Mouse (Mus musculus): ENCODE results near the gene Mtmr3.

Gene Mtmr3

DNA sequence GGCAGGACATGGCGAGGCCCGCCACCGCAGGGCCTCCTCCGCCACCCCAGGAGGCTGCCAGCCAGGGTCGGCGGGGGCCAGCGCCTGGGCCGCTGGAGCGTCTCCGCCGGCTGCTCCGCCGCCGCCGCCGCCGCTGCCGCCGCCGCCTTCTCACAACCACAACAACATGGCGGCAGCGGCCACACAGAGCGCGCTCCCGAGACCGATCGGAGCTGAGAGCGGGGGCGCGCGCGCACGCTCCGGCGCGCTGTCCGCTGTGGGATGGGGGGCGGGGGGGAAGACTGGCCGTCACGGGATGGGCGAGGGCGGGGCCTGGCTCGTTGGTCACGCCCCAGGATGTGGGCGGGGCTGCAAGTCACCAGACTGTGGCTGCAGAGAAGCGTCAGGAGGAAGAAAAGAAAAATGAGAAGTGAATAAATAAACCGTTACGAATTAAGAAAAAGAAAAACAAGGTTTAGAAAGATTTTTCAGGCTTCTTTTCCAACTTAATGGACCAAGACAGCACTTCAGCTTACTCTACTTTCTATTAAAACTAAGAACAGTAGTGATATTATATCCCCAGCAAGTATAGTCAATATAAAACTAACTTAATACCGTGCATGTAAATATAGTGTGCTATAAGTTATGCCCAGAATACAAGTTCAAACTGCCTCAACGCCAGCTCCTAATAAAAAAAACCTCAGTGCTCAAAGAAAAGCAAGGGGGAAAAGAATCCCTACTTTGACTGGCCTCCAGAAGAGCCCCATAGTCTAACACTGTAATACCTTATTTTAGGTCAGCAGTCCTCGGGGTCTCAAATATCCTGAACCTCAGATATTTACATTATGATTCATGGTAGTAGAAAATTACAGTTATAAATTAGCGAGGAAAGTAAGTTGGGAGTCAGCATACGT lies at the start of gene Mtmr3:
Mtmr3 (minus strand) TSS at position 256 of the 893 bp plus-strand sequence.
- peak; percentile 99 for DNase-seq (ENCODE audit: low spot score)

DNA sequence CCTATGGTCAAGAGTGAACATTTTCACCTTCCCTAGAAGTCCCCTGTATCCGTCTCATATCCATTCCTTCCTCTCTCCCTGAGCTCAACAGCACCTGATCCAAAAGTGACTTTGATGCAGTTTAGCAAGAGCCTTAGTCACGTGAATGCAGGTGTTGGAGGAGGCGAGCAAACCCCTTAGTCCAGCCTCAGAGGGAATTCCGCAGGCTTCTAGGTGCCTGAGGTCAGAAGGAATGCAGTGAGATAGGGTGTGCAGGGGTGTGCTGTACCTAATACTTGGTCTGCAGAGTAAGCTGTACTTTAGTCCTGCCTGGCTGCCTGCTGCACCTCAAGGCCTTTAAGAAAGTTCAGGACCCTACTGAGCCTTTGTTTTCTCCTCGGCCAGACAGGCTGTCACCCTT lies 49.1 kb upstream of the Mtmr3 start:
- DNase-seq (ENCODE audit: low spot score): no peak

DNA sequence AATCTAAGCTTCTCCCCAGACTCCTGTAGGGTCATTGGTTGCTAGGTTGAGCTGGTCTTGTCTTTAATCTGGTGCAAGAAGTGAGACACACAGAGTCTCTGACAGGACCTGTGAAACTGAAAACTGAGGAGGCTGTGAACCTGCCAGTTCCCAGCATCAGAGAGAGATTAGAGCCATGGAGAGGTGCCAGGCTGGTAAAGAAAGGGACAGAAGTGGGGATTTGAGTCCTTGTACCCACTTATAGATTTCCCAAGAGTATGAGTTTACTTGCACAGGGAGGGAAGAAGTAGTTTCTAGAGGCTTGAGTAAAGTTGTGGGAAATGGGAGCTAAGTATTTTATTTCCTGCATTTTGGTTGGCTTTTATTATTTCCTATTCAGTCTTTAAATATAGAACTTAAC lies 46.5 kb upstream of the Mtmr3 start:
- no peak for DNase-seq (ENCODE audit: low spot score)

DNA sequence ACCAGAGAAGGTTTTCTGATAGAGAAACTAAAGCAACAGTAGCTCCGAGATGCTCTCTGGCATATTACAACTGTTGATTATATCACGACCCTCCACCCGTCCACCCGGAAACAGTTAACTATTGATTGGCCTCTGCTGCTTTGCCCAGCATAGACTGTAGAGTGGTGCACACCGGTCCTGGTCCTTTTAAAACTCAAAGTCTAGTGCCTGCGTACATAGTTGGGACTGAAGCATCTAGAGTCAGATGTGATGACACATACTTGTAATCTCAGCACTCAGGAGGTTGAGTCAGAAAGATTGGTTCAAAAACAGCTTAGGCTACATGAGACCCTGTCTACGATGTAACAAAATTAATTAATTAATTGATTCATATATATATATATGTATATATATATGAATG lies 43.6 kb upstream of the Mtmr3 start:
- no peak for DNase-seq (ENCODE audit: low spot score)

DNA sequence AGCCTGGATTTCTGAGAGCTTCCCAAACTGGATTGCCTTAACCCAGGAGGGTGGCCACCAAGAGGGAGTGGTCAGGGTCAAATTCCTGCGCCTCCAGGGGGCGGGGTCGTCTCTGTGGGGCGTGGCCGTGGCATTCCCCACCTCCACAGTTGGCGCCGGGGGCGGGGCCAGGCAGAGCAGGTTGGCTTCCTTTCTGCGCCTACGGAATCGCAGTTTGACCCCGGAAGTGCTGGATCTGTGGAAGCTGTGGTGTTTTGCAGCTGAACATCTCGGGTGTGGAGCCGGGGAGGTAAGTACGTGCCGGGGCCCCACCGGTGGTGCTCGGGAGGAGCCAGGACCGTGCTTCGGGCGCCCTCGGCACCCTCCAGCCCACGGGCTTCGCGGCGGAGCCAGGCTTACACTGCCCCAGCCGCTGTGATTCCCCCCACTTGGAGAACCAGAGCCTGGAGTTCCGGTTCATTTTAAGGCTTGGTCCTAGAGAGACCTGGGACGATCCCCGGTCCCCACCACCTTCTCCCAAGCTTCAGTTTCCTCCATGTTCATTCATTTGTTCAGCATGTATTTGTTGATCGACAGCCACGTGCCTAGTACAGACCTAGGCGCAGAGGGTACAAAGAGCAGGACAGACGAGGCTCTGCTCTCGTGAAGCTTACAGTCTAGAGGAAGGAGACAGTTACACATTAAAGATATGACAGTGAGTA lies 43.0 kb upstream of the Mtmr3 start, which contains the start of gene Ascc2:
Ascc2 (plus strand) TSS at position 214 of the 701 bp plus-strand sequence.
- DNase-seq (ENCODE audit: low spot score): peak; percentile 99

DNA sequence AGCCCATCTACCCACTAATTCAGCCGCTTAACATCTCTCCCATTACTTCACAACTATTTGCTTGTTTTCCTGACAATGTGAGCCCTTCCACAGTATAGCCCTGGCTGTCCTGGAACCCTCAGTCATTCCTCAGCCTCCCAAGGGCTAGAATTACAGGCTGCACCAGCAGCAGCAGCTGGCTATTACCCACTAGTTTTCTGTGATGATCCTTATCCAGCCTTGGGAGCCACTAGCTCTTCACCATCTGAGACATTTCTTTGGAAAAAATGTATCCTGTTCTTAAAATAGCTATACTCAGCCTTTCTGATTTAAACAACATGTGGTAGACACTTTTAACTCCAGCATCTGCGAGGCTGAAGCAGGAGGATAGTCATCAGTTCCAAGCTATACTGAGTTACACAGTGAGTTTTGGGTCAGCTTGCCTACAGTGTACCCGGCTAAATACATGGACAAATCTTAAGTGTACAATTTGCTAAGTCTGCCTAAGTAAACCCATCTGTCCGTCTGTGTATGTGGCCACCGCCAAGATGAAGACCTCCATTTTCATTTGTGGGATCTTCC lies 42.2 kb upstream of the Mtmr3 start:
- no peak for DNase-seq (ENCODE audit: low spot score)

DNA sequence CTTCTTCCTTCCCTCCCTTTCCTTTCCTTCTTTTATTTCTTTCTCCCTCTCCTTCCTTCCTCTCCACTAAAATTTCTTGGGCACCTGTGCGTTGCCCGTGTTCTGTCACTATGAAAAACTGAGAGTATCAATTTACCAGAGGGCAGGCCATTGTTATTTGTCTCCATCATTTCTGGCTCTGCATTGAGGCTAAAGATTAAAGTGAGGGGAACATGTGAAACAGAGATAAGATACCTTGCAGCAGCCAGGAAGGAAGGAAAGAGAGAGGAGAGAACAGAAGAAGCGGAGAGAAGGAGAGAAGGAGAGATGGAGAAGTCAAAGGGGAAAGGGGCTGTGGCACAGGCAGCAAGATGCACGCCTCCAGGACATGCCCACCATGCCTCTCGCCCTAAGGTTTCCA lies 39.7 kb upstream of the Mtmr3 start:
- DNase-seq (ENCODE audit: low spot score): no peak

DNA sequence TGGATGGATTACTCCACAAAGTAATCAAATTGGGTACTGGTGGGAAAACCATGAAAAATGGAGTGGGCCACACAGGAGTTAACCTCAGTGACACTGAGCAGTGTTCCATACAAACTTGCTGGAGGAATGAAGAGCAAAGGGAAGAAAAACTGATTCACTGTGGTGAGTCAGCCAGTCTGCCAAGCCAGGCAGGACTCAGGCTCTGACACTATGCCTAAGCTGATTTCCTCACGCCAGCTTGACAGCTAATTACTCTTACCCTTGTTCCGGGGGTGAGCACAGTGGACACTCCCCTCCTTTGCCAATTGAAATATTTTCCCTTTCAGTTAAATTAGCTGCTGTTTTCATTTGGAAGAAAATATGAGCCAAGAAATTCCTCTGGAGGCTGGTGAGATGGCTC lies 38.8 kb upstream of the Mtmr3 start:
- DNase-seq (ENCODE audit: low spot score): no peak

DNA sequence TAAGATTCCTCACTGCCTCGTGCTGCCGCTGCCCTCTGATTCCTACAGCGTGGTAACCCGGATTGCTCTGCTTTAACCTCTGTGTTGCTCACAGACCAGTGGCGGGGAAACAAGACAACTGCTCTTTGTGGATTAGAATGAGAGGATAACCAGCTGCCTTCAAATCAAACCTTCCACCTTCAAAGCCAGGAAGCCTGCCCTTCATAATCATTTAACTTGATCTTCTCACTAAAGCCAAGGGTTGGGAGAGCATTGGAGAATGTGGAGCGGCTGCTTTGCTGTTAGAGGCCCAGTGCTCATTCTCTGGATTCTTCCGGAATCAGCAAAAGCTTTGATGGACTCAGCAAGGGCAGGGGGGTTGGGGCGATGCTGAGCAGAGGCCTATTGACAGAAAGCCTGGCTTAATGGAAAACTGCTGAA lies 35.2 kb upstream of the Mtmr3 start:
- no peak for DNase-seq (ENCODE audit: low spot score)

DNA sequence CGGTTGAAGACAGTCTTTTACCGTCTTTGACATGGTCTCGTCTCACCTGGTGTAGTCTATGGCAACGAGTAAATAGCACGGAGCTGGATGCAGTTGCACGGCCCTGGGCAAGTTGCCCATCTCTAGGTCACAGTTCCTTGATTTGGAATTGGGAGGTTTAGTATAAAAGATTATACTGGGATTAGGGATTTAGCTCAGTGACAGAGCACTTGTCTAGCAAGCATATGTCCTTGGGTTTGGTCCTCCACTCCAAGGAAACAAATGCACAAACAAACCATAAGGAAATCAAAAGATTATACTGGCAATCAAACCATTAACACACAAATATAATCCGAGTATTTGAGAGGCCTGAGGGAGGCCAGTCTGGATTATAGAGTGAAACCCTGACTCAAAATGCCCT lies 33.0 kb upstream of the Mtmr3 start:
- DNase-seq (ENCODE audit: low spot score): no peak

DNA sequence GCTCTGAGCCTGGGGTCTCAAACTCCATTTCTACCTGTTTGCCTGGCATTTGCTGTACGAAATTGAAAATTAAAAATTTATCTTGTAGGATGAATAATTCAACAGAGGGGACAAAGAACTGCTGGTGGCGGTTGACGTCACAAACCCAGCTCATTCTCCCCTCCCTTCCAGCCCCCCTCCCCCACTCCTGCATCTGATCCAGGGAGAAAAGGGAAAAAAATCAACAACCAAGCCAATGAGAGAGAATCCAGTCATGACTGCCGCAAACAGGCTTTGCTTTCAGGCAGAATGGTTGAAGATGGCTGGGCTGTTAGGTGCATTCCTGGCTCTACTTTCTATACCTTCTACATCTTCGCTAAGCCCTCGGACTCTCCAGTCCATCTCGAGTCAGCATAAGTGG lies 31.3 kb upstream of the Mtmr3 start:
- no peak for DNase-seq (ENCODE audit: low spot score)

DNA sequence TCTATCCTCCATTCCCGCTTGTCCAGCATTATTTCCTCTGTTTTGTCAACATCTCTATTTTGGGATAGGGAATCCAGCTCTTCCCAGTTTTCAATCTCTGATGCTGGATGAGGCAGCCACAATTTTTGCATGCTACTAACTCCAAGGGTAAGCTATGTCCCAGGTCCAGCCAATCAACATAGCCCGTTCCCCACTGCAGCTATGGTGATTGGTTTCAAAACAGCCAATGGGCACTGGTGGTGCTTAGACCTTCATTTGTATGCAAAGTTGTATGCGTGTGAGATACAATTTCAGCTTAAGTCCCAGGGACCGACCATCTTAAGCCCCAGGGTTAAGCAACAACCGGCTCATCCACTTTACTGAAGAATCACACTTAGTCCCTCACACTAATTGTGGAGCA lies 28.3 kb upstream of the Mtmr3 start:
- DNase-seq (ENCODE audit: low spot score): no peak

DNA sequence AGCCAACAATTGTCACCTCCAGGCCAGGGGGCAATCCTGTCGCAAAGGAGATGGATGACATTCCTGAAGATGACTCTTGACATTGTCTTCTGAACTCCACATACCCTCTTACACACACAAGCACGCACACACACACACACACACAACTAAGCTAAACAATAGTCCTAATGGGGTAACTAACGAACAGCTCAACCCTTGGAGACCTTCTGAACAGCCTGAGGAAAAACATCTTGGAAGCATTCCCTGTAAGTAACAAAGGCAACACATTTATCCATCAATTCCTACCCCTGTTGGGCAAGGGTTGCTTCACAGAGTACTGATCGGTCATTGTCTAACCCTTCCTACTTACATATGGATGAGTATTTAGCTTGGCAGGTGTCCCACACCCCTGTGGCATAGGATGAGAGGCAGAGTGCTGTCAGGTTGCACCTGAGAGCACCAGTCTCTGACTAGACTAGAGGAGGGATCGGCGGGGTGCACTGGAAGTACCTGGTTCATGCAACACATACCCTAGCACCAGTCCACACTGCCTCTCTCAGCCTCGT lies 27.9 kb upstream of the Mtmr3 start:
- DNase-seq (ENCODE audit: low spot score): no peak

DNA sequence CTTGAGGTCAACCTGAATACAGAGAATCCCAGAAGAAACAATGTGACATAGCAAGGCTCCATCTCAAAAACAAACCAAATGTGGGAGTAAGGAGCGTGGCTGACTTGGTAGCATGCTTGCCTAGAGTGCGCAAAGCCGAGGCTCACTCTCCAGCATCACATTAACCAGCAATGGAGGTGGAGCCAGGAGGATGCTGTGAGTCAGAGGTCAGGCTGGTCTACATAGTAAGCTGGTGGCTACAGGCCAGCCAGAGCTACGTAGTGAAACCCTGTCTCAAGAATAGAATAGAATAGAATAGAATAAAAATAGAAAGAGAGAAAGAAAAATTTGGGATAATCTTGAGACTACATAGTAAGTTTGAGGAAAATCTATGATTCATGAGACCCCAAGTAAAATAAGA lies 27.2 kb upstream of the Mtmr3 start:
- no peak for DNase-seq (ENCODE audit: low spot score)

DNA sequence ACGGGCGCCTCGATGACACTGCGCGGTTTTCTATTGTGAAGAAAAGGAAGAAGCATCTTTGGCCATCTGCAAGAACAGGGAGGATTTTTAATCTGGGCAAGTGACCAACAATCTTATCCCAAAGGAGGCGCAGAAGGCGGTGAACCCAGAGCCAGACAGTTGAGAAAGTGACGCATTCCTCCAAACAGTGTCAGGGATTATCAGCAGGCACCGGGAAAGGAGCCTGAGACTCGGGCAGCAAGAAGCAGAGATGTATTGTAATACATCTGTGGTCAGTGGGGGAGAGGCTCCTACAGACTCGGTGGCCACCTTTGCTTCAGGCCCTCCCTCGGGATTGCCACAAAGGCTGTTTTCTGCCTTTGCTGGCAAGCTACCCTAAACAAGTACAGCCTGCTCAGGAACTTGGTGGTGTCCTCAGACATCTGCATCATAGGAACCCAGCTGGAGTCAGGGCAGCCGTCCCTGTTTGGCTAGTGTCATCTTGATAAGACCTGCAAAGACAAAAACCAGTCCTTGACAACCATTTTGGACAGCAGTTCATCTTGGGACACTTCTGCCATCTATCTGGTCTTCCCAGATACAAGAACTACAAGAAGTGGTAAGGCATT lies 25.9 kb upstream of the Mtmr3 start:
- peak; percentile 65 for DNase-seq (ENCODE audit: low spot score)

DNA sequence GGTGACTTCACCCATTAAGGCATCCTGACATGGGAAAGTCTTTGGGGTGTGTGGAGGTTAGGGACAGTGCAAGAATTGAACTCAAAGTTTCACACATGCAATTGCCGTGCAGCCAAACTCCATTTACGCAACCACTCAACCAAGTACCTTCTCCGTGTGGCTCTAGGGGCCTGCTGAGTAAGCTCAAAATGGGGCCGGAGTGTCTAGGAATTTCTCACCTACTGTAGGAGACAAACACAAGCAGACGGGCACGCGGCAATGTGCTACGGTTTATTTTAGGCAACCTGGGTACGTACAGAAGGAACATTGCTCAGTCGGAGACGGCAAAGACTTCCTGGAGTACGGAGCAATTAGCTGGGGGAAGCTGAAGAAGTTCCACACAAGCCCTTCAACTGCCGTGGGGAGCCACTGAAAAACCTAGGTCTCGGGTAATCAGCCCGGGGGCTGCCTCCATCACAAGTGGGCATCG lies 25.4 kb upstream of the Mtmr3 start, which contains the start of gene Gm11032:
Gm11032 (plus strand) TSS at position 51 of the 469 bp plus-strand sequence.
- no peak for DNase-seq (ENCODE audit: low spot score)

DNA sequence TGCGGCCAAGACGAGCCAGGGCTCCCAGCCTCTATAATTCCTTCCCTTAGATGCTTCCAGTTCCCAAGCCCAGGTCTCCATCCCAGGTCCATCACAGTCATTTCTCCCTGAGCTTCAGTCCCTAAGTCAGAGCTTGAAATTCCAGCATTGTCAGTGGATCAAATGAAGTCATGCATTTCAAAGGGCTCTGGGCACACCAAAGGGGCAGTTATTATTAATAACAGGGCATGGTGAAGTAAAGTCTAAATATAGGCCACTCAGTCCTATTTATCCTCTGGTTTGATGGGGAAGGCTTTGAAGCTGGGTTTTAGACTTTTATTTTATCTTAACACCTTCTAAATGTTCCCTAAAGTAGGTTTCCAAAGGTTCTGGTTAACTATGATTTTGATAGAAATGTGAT lies 17.2 kb upstream of the Mtmr3 start:
- no peak for DNase-seq (ENCODE audit: low spot score)

DNA sequence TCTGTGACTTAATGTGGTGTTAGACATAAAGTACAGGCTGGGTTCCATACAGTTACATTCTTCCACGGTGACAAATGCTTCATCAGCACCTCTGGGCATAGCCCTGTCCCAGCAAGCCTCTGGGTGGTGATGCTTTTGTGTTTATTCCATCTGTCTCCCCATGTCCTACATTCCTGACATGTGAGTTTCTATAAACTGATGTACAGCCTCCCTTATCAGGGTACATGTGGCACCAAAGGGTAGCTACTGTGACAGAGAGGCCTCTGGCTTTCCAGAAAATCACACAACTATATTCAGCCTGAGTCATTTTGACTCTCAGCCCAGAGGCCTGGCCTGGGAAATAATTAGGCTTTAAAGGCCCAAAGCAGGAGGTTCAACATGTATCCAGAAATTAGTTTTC lies 11.9 kb upstream of the Mtmr3 start:
- DNase-seq (ENCODE audit: low spot score): no peak

DNA sequence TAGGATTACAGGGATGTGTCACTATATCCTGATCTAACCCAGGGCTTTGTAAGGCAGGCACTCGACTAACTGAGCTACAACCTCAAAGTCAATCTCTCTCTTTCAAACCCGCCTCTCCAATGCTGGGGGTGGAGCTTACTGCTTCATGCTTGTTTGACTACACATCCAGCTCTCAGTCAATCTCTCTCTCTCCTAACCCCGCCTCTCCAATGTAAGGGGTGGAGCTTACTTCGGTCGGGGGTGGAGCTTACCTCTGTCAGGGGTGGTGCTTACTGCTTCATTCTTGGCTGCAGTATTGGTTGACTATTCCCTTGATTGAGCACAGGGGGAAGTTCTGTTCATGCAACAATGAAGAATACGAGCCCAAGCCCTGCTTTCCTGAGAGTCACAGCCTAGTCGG lies 10.8 kb upstream of the Mtmr3 start:
- DNase-seq (ENCODE audit: low spot score): peak; percentile 59

DNA sequence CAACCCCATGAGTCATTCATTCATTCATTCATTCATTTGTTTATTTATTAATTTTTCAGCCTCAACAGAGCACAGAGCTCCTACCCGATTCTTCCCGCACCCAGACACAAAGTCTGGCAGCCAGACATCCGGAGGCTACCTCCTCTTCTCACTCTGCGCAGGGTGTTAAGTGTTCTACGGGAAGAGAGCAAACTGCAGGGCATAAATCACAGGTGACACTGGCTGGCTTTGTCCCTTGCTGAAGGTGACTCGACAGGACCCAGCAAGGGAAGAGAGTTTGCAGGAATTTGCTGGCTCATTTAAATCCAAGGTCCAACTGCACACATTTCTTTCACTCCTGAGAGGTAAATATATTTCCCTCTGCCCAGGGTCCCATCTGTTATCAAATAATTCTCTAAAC lies 9.8 kb upstream of the Mtmr3 start:
- DNase-seq (ENCODE audit: low spot score): no peak

DNA sequence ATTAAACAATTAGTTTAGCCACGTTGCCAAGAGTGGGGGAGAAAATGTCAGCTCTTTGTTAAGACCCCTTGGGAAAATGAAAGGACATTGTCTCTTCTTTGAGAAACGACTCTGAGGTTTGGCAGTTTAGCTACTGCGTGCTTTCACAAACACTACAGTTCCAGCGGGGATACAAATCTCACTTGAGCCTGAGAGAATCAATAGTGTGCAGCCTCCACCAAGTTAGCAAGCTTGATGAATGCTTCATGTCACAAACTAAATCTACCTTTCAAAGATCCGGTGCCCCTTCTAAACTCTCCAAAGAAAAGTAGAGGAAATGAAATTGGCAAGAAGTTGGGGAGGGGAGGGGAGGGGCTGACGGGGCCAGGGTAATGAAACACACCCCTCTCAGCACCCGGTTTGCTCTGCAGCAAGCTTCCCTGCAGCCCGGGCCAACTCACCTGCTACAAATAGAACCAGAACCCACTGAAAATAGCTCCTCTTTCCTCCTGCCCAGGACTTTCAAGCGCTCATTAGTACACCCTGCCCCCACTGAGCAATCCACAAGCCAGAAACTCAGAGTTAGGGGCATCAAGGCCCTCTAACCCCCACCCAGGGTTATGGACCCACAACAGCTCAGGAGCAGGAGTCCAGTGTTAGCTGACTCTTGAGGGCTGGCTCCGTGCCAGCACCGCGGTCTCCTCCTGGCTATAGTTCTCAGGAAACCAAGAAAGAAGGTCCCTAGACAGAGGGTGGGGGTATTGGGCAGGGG lies 8.2 kb upstream of the Mtmr3 start:
- peak; percentile 62 for DNase-seq (ENCODE audit: low spot score)

Data from testis, postnatal 10 days (tissue).